Mouse (Mus musculus) brain, embryonic 14.5 days (tissue): ENCODE measurements around the gene Elf5.

Experiments used
- CTCF ChIP-seq: fragments of 200-500 bp; IDR thresholded peaks from 2 replicates; pipeline ENCODE4 v1.5.1; 2012; ENCODE audit warnings: inconsistent platforms, mild to moderate bottlenecking, moderate library complexity, borderline replicate concordance; ENCODE audit not compliant: insufficient read depth, insufficient read length; ENCODE audit errors: extremely low read depth
- POLR2A ChIP-seq: fragments of 200-500 bp; IDR thresholded peaks from 2 replicates; pipeline ENCODE4 v1.6.1; 2012; ENCODE audit warnings: mild to moderate bottlenecking, inconsistent platforms, borderline replicate concordance; ENCODE audit not compliant: poor library complexity, insufficient read depth, insufficient read length, severe bottlenecking; ENCODE audit errors: extremely low read depth

GRCm38 (mm10) chr2:103465429-103465828, 53.9 kb downstream of the Elf5 start:
- TF ChIP-seq POLR2A, result no peak
- no peak for TF ChIP-seq CTCF
